Mouse (Mus musculus) heart, adult 2 months (tissue): ENCODE data around the gene Ccdc148. TPM values are rescaled to one million over a fixed set of nuclear protein-coding genes. Genes with fewer than 3 reads are reported as not detected.

Experiments used
- DNase-seq, 2 experiments: peaks; one replicate each; pipeline ENCODE4 v3.0.0; 2021
- H3K27ac ChIP-seq: fragments of 200-600 bp; 2 replicates; pipeline ENCODE4 v1.8.1; 2022
- H3K27me3 ChIP-seq: fragments of 200-500 bp; 2 replicates; pipeline ENCODE4 v1.6.1; 2012; ENCODE audit warnings: mild to moderate bottlenecking, low read length, inconsistent platforms, mixed read lengths; ENCODE audit not compliant: control insufficient read depth, insufficient read depth
- H3K36me3 ChIP-seq: fragments of 200-500 bp; 2 replicates; pipeline ENCODE4 v1.6.1; 2012; ENCODE audit warnings: low read length, inconsistent platforms; ENCODE audit not compliant: control insufficient read depth, insufficient read depth
- H3K4me1 ChIP-seq: fragments of 200-500 bp; 2 replicates; pipeline ENCODE4 v1.6.1; 2011; ENCODE audit warnings: low read length; ENCODE audit not compliant: control insufficient read depth, insufficient read depth
- H3K4me3 ChIP-seq: fragments of 200-600 bp; 2 replicates; pipeline ENCODE4 v1.8.1; 2022
- H3K79me2 ChIP-seq: fragments of 200-500 bp; replicated peaks from 2 replicates; pipeline ENCODE4 v1.6.1; 2012; ENCODE audit warnings: mild to moderate bottlenecking, inconsistent platforms, low read length, moderate library complexity, mixed read lengths; ENCODE audit not compliant: control insufficient read depth, insufficient read depth
- H3K9ac ChIP-seq: fragments of 200-500 bp; 2 replicates; pipeline ENCODE4 v1.6.1; 2012; ENCODE audit warnings: low read depth, mild to moderate bottlenecking, control low read depth, inconsistent platforms, low read length, mixed read lengths
- CTCF ChIP-seq: fragments of 200-600 bp; IDR thresholded peaks from 2 replicates; pipeline ENCODE4 v1.8.1; 2022; ENCODE audit warnings: antibody characterized with exemption, mild to moderate bottlenecking, moderate library complexity
- EP300 ChIP-seq: fragments of 200-500 bp; IDR thresholded peaks from 2 replicates; pipeline ENCODE4 v1.6.1; 2011; ENCODE audit warnings: low read depth, low read length, control low read depth; ENCODE audit not compliant: insufficient read depth
- POLR2A ChIP-seq: fragments of 200-500 bp; IDR thresholded peaks from 2 replicates; pipeline ENCODE4 v1.6.1; 2011; ENCODE audit warnings: mild to moderate bottlenecking, low read depth, low read length, control low read depth; ENCODE audit not compliant: insufficient read depth
- WGBS: fragments of 180-500 bp; shearing (Covaris S2); methylation state at CpG from one replicate; pipeline ENCODE4 v1.1.7; 2018; 5-methylcytosine and 5-hydroxymethylcytosine counted together
- intact Hi-C: fragments of 180-260 bp; cut with DNase I; formaldehyde crosslinking; loops from one replicate; pipeline ENCODE4 v1.15.1; 2025
- polyA plus RNA-seq: library from polyadenylated mRNA; depleted of rRNA; stranded (reverse); fragments of >200 nt; gene quantifications from 2 replicates; pipeline ENCODE4 v1.2.3, GENCODE M21; 2012; rRNA removed
- total RNA-seq, 2 experiments: library from RNA; stranded (reverse); gene quantifications; 2 replicates each; pipeline ENCODE4 v1.2.3; 2021

Gene Ccdc148
- total and polyA plus RNA-seq, 3 experiments, result 0.10 to 0.93 (median 0.60) TPM

GRCm38 (mm10) chr2:58773833-58774232, 386.6 kb downstream of the Ccdc148 start:
- H3K27ac ChIP-seq, result no peak overlapping the region
- H3K9ac ChIP-seq, result no peak overlapping the region
- intact Hi-C loops, result no loop called here
- no peaks in the 10 kb centered on the region for H3K4me1 ChIP-seq
- 89% methylated on average over 9 of the region's 9 CpGs for WGBS
- no peak overlapping the region for H3K4me3 ChIP-seq
- H3K79me2 ChIP-seq, result no peaks in the 10 kb centered on the region
- no peaks in the 10 kb centered on the region for H3K36me3 ChIP-seq
- no peak for DNase-seq
- TF ChIP-seq POLR2A (no peak), CTCF (no peak), EP300 (no peak)
- H3K27me3 ChIP-seq, result no peaks in the 10 kb centered on the region

Other genes starting within 250 kb of the Ccdc148 start
- gene Pkp4, start 167 bp upstream of the Ccdc148 start, total RNA-seq, result 100 to 1,000 TPM; 152 to 174 TPM
- 61.5 and 92.5 TPM in 2 replicates for gene Pkp4, start 167 bp upstream of the Ccdc148 start, polyA plus RNA-seq